Mouse (Mus musculus) frontal cortex, adult (tissue): ENCODE measurements around the gene Slc4a3.

ENCODE experiments used
- ATAC-seq: cut with Nextera tagmentation; 2 replicates; pipeline ENCODE4 v1.9.2; 2017; ENCODE audit warnings: mild to moderate bottlenecking, moderate library complexity, mixed read lengths; ENCODE audit not compliant: low TSS enrichment

Gene Slc4a3

DNA sequence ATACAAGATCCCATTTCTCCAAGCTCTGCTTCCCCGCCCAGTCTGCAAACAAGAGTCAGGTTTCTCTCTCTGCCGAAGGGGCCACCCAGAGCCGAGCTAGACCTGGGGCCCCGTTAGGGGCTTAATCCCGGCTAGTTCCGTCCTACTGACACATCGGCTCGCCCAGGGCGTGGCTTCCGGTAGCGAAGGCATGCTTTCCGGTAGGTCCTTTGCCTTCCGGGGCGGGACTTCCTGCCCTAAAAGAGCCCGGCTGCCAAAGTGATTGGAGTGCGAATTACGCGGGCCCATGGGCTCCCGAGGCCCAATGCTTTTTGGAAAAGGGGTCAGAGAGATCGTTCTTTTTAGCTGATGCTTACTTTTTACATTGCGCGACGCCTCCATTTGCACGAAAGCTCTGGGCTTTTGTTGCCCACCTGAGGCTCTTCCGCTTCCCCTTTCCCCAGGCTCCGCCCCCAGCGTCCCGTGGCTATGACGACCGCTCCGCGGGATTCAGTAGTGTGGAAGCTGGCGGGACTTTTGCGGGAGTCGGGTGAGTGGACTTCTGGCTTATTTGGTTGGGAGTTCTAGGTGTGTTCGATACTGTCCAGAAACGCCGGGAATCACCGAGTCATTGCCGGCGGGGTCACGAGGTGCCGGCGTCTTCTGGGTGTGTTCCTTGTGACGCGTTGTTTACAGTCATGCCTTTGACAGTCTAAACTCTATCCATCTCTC lies 24.6 kb upstream of the Slc4a3 start, which contains the start of gene Stk11ip:
TSS of gene Stk11ip (plus strand) at position 209 of the 711 bp plus-strand sequence.
- ATAC-seq = peak; percentile 99

DNA sequence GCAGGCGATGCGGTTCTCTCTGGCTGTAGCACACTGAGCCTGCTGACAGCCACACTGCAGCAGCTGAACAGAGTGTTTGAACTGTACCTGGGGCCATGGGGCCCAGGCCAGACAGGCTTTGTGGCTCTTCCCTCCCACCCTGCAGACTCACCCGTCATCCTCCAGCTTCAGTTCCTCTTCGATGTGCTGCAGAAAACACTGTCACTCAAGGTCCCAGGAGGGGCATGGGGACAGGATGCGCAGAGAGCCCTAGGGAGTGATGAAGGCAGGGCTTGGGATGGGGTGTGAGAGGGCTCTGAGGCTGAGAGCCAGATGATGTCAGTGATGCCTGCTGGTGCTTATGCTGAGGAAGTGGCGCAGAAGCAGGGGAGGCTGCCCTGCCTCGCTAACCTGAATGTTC lies 21.4 kb upstream of the Slc4a3 start:
- ATAC-seq = no peak

DNA sequence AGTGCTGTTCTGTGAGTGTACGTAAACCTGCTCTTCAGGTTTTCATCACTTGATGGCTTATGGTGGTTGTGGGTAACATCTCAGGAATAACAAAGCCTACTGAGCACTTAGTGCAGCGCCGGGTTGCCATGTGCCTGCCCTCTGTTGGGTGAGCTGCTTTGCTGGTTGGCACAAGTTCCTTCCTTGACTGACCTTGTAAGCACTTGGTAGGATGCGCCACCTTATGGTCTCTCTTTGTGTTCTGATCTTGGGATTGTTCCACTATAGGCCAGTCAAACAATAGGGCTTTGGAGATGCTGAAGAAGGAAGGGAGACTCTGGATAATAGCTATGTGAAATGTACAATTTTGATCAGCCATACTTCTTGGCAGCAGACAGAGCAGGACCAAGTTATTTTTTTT lies 15.5 kb upstream of the Slc4a3 start:
- no peak for ATAC-seq

DNA sequence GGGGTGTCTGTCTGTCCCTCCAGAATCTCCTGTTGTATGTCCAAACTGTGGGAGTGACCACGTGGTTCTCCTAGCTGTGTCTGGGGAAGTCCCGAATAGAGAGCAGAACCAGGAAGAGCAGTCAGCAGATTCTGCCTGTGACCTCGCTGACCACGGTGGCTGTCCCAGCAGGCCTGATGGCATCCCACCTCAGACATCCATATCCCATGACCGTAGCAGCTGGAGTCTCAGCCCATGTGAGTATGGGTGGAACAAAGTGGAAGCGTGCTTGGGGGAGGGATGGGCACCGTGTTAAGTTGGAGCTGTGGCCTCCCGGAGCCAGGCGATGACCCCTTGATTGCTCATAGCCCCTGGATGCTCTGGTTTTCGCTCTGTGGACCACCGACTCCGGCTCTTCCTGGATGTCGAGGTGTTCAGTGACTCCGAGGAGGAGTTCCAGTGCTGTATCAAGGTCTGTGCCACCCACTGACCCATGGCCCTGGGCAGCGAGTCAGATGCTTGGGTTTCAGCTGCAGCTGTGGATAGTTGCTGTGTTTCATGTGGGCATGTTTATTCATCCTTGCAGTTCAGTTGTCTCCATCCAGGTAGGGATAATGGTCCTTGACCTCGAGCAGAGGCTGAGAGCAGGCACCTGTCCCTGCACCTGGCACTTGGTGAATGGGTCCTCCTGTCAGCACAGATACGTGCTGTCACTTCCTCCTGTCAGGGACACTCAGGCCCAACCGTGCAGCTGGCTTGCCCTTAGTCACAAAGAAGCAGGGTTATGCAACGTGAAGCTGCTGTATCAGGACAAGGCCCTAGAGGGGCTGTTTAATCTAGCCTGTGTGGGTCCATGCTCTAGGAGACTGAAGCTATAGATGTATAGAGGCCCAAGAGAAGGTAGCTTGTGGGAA lies 13.5 kb upstream of the Slc4a3 start:
- no peak for ATAC-seq

DNA sequence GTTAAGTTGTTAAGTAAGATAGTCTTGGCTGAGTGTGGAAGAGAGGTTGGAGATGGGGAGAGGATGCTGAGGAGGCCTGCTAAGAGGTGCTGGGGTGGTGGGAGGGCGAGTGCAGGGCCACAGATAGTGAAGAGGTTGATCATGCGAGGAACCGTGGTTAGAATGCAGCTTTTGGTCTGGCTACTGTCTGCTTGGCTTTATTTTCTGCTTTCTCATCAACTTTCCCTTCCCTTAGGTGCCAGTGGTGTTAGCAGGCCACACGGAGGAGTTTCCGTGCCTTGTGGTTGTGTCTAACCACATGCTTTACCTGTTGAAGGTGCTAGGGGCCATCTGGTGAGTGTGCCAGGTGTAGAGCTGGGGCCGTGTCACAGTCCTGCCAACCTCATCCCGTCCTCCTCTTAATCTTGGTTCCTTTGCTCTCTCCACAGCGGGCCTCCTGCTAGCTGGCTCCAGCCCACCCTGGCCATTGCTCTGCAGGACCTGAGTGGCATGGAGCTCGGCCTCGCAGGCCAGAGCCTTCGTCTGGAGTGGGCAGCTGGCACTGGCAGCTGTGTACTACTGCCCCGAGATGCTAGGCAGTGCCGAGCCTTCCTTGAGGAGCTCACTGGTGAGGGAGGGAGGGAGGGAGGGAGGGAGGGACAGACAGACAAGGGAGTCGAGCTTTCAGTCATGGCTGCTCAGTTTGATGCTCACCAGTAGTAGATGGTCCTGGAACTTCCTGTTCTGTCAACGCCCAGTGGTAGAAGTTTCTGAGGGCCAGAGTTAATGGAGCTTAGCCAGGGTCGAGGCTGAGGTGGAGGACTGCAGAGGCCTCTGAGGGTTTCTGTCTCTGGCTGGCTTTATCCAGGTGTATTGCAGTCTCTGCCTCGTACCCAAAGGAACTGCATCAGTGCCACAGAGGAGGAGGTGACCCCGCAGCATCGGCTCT lies 12.5 kb upstream of the Slc4a3 start:
- ATAC-seq = no peak

DNA sequence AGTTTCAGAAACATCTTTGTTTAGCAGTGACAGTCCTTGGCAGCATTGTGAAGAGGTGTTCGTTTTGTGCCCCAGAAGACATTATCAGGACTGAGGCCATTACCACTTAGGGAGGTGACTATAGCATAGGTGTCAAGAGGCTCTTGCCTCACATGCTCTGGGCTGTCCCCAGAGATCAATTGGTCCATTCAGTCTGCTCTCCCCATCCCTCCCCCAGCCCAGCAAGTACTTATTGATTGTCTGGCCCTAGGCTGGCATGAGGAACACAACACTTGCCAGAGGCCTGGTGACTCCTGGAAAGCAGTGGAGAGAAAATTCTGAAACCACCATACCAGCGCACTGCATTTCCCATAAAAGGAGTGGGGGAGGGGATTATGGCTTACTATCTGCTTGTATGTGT lies 8.5 kb upstream of the Slc4a3 start:
- no peak for ATAC-seq

DNA sequence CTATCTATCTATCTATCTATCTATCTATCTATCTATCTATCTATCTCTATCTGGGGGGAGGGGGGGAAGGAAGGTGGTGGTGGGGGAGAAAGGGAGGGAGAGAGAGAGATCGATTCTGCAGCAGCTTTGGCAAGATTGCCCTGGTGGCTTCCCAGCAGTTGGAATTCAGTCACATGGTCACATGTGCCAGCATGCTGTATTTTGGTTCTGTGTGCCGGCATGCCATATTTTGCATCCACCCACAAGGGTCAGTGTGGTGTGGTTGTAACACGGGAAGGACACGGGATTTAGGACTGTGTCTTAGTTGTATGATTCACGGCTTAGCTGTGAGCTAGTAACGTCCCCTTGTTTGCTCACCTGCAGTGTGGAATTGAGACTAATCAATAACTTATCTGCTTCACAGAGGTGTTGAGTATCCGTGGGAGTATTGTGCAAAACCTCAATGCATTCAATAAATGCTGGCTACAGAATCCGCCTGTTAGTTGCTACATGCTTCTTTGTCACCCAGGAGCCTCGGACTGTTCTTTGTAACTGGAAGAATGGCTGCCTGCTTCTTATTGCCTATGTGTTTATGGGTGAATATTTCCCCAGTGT lies 7.4 kb upstream of the Slc4a3 start:
- no peak for ATAC-seq

DNA sequence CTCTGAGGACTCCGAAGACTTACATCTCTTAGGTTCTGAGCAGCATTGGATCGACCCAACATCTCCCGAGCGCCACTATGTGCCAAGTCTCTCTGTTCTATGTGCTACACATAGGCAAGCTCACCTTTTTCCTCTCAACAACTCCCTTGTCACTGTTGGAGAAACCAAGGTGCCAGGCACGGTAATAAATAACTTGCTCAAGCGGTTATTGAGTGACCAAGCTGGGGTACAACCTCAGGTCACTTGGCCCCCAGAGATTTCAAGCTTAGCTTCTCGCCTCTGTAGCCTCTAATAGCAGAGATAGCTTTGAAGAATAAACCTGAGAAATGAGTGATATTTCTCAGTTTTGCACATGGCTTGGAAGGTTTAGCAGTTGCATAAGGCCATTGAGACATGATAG lies 4.6 kb upstream of the Slc4a3 start:
- no peak for ATAC-seq

DNA sequence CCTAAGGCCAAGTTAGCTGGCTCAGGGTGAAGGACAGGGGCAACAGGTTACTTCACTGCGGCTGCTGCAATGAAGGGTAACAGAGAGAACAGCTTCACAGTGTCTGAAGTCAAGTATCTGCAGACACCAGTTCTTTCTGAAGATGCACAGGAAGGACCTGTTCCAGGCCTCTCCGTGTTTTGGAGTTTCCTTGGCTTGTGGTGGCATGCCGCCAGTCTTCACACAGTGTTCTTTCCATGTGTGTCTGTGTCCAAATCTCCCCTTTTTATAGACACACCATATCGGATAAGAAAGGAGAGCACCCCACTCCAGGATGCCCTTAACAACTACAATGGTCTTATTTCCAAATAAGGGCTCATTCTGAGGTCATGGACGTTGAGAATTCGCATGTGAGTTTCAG lies 1.7 kb upstream of the Slc4a3 start:
- no peak for ATAC-seq

DNA sequence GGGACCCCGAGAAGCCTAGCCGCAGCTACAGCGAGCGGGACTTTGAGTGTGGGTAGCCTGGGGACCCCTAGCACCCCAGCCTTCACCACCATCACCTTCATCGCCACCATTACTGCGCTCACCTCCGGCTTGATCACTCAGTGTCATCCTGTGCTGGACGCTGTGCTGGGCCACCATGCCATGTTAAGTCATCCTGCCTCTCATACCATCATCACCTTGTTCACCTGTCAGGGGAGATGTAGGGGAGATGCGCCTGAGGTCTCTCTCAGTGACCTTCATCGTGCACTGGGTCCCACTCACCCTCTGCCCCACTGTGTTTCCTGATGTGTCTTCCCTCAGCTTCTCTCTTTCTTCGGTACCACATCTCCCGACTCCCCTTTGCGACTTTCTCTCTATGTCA lies 1.3 kb downstream of the Slc4a3 start:
- ATAC-seq = no peak

DNA sequence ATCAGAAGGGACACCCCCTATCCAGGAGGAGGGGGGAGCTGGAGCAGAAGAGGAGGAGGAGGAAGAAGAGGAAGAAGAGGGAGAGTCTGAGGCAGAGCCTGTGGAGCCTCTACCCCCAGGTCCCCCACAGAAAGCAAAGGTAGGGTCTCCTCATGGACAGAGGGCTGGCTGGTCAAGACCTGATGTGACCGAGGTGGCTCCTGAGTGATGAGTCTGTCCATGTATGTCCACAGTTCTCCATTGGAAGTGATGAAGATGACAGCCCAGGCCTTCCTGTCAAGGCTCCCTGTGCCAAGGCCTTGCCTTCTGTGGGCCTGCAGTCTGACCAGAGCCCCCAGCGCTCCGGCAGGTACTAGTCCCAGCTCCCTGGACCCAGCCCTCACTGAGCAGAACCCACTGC lies 2.0 kb downstream of the Slc4a3 start:
- ATAC-seq = no peak

DNA sequence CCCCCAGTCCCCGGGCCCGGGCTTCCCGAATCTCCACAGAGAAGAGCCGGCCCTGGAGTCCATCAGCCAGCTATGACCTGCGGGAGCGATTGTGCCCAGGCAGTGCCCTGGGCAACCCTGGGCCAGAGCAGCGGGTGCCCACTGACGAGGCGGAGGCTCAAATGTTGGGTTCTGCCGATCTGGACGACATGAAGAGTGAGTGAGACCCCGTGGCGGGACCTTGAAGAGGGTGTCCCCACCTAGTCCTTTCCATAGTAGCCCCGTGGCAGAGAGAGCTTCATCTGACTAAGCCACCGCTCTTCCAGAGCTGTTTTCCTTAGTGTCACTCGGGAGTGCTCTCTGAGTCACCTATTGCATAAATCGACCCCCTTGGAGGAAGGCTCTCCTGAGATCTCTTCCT lies 2.8 kb downstream of the Slc4a3 start:
- no peak for ATAC-seq

DNA sequence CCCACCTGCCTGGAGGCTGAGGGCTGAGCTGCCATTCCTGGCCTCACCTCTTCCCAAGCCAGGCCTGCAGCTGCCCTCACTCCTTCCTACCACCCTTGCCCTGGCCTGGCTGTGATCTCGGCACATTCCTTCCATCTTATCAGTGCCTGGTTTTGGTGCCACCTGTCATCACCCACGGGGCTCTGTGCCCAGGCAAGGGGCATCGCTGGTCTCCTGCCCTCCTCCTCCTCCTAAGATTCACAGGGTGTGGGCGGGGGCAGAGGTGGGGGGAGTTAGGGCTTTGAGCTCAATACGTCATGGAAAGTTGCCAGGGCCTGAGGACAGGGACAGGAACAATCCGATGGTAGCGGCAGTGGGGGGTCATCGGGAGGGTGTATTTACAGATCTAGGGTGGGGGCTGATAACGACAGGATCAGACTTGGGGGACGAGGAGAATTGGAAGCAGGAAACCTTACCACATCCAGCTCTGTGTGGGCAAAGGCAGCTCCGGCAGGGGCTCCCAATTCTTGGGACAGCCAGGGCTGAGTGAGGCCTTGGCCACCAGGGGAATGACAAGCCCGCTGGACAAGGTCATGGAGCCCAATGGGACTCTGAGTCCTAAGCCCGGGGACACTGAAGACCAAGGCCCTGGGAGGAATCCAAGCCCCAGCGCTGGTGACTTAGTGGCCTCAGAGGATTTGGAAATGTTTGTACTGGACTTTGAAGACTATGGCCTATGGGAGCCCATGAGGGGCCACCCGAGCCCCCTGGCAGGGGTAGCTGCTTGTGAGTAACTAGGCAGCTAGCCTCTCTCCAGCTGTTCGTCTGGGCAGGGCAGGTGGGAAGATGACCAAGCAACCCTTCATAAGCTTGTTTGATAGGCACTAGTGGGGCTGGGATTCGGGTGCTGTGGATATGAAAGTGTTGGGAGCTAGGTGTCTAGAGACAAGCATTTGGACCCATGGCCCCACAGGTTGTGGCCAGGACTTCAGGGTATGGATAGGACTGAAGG lies 3.5 kb downstream of the Slc4a3 start:
- no peak for ATAC-seq

DNA sequence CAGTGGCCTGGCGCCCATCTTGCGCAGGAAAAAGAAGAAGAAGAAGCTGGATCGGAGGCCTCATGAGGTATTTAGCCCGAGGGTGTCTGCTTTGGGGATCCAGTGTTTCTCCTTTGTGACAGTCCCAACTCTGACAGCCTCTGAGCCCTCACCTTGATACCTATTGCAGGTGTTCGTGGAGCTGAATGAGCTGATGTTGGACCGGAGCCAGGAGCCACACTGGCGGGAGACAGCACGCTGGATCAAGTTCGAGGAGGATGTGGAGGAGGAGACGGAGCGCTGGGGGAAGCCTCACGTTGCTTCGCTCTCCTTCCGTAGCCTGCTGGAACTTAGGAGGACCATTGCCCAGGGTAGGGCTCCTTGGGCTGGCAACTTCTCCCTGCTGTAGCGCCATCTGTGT lies 4.5 kb downstream of the Slc4a3 start:
- no peak for ATAC-seq

DNA sequence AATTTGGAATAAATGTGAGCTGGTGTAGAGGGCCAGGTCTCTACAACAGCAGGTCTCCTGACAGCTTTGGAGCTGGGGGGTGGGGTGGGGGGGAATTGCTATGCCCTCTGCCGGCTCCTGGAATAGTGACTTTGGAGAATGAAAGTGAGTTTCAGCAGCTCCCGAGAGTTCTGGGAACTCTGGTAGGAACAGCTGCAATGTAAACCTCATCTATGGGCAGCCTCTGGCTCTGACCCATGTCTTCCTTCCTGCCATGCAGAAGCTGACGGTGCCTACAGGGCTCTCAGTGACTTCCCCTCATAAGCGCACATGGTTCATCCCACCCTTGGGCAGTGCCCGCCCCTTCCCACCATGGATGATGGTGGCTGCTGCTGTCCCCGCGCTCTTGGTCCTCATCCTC lies 9.6 kb downstream of the Slc4a3 start:
- ATAC-seq = no peak

DNA sequence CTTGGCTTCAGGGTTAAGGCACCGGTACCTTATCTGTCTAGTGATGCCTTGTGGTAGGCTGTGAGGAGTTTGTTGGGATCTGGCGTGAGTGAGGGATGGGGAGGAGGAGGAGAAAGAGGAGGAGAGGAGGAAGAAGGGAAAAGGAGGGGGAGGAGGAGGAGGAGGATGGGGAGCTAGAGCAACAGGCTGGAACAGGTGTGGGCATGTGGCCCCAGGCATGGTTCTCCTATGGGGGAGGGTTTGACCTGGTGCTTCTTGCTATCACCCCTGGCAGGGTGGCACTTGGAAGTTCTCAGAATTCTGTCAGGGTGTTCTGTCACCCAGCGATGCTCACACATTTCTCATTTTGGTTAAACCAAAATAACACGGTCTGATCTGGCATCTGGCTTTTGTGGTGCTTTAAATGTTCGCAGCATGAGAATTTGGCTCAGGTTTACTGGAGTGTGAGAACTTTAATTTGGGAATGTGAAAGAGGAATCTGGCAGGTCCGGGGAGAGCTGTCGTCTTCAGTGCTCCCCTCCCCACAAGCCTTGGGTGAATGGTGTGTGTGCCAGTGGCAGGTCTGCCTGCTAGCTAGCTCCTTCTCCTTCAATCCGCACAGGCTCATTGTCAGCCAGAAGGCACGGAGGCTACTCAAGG lies 10.2 kb downstream of the Slc4a3 start:
- ATAC-seq = peak; percentile 36

DNA sequence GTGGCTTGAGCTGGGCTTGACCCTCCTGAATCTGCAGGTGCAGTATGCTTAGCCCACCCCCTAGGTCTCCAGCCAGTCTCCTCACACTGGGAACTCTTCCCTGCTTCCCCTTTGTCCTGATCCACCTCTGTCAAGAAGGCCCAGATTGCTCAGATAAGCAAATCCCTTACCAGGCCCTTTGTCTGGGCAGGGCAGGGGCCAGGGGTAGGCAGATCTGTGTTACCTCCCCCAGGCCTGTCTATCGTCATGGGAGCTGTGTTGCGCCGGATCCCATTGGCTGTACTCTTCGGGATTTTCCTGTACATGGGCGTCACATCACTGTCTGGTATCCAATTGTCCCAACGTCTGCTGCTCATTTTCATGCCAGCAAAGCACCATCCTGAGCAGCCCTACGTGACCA lies 11.0 kb downstream of the Slc4a3 start:
- no peak for ATAC-seq

DNA sequence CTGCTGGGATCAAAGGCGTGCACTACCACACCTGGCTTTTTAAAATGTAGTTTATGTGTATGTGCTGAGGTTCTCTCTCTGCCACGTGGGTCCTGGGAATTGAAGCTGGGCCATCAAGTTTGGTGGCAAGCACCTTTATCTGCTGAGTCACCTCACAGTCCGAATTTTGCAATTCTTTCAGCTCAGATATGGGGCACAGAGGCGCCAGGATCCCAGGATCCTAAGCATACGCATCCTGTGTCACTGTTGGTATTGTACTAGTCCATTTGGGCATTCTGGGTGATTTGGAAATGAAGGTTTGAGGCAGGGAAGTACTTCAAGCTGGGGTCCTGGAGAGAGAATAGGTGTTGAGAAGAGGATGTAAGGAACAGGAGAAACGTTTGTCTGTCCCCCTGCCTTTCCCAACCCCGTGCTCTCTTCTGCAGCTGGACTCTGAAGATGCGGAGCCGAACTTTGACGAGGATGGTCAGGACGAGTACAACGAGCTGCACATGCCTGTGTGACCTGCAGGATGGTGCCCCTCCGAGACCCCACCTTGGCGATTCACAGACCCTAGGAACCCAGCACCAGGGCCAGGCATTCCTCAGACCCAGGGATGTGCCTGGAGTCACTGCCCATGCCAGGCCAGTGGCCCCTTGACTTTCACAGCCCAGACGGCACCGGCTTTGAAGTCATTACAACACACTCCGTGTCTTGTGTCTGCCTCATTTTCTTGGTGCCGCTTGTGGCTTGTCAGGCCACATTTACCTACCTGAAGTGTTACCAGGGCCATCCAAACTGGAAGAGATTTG lies 12.5 kb downstream of the Slc4a3 start:
- no peak for ATAC-seq
